Mouse (Mus musculus): Measurements from ENCODE around the gene Gnl2.

The Gnl2 gene

DNA sequence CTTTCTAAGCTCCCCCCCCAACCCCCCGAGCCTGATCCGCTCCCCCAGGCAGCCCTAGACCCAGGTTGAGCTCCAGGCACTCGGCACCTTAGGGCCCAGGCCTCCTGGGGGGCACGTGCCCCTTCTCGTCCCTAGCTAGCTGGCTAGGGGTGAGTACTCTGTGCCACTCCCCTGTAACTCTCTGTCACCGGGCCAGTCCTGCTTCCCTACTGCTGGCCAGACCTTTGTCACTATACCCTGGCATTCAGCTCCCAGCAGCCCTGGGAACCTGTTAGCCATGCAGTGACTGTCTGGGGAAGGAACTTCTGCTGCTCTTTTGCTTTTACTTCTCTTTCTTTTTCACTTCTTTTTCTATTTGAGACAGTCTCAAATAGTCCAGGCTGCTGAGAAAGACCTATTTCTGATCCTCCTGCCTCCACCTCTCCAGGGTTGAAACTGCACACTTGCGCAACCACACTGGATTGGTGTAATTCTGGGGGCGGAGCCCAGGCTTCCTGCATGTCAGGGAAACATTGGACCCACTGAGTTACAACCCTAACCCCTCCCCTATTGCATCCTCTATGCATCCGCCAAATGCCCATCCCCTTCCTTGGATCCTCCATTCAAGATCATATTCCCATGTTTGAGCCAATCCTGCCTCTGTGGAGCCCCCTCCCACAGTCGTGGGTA lies 18.8 kb upstream of the Gnl2 start:
- in situ Hi-C loops (cut with MboI; ENCODE audit: unreplicated experiment in 2 of 2) = no loop called here

- in situ Hi-C loops (cut with MboI; ENCODE audit: unreplicated experiment in 2 of 2) = no loop called here
Measured at GRCm38 (mm10) chr4:124999548-124999947, 16.8 kb upstream of the Gnl2 start.

GRCm38 (mm10) chr4:125002978-125003377 lies 13.4 kb upstream of the Gnl2 start:
- in situ Hi-C loops (cut with MboI; ENCODE audit: unreplicated experiment in 2 of 2) = no loop called here

DNA sequence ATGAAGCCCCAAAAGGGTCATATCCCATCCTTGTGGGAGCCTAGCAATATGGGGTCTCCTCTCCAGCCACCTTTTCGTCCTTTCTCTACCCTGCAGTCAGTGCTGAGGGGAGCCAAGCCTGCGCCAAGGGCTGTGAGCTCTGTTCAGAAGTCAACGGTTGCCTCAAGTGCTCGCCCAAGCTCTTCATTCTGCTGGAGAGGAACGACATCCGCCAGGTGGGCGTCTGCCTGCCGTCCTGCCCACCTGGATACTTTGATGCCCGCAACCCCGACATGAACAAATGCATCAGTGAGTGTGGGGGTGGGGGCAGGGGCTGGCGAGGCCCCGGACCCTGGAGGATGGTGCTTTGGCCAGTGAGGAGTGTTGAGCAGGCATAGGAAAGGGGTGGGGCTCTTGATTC lies 11.5 kb upstream of the Gnl2 start:
- in situ Hi-C loops (cut with MboI; ENCODE audit: unreplicated experiment in 2 of 2) = no loop called here

DNA sequence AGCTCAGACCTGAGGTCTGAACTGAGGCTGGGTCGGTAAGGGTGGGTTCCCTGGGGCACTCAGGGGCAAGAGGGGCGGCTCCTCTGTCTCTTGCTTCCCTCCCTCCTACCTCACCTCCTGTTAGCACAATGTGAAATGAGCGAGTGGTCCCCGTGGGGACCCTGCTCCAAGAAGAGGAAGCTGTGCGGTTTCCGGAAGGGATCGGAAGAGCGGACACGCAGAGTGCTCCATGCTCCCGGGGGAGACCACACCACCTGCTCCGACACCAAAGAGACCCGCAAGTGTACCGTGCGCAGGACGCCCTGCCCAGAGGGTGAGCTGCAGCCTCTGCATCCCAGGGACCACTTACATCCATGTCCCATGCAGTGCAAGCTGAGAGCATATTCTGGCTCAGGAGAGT lies 8.9 kb upstream of the Gnl2 start:
- in situ Hi-C loops (cut with MboI; ENCODE audit: unreplicated experiment in 2 of 2) = no loop called here

- in situ Hi-C loops (cut with MboI; ENCODE audit: unreplicated experiment in 2 of 2) = no loop called here
Measured at GRCm38 (mm10) chr4:125008220-125008619, 8.2 kb upstream of the Gnl2 start.

DNA sequence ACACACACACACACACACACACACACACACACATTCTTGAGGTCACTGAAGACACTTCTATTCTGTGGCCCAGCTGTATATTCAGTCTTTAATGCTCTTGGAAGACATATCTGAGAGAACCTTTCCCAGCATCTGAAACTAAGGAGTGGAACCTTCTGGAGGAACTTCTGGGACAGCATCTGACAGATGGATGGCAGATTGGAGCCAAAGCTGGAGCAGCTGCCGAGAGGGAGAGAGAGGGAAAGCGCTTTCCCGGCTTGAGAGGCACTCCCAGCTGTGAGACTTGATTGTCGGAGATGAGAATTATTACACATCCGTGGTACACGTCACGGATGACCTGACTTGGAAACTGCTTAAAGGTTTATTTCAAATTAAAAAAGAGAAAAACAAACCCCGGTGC lies 7.7 kb upstream of the Gnl2 start:
- in situ Hi-C loops (cut with MboI; ENCODE audit: unreplicated experiment in 2 of 2) = no loop called here

DNA sequence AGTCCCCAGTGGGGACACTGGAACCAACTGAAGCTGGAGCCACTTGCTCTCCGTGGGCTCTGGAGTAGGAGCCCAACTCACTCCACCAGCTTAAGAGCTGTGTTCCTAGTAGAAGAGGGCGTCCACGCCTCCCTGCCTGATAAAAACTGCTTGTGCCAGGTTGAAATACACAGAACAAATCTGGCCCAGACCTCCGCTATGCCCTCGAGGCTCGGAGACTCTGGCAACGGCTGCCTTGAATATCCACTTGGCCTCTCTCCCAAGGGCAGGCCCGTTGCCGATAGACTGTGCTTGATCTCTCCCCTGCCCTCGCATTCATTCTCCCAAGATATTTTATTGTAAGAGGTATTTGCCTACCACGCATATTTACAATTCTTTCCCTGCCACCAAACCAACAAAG lies 1.0 kb downstream of the Gnl2 start:
- in situ Hi-C loops (cut with MboI; ENCODE audit: unreplicated experiment in 2 of 2) = loop anchor here in 1 of 2 experiments (5.0 kb wide), 1 partner anchor 35 kb away; no protein-coding TSS in a partner anchor

- in situ Hi-C loops (cut with MboI; ENCODE audit: unreplicated experiment in 2 of 2) = loop anchor here in 1 of 2 experiments (5.0 kb wide), 1 partner anchor 79 kb away; no protein-coding TSS in a partner anchor
Measured at GRCm38 (mm10) chr4:125020780-125021538, 4.6 kb downstream of the Gnl2 start.

- in situ Hi-C loops (cut with MboI; ENCODE audit: unreplicated experiment in 2 of 2) = no loop called here
Measured at GRCm38 (mm10) chr4:125029891-125030614, 13.7 kb downstream of the Gnl2 start.

- in situ Hi-C loops (cut with MboI; ENCODE audit: unreplicated experiment in 2 of 2) = no loop called here
Measured at GRCm38 (mm10) chr4:125034341-125034740, 18.0 kb downstream of the Gnl2 start.

GRCm38 (mm10) chr4:125044454-125044853 lies 28.1 kb downstream of the Gnl2 start:
- in situ Hi-C loops (cut with MboI; ENCODE audit: unreplicated experiment in 2 of 2) = no loop called here

GRCm38 (mm10) chr4:125055385-125055784 lies 39.0 kb downstream of the Gnl2 start:
- in situ Hi-C loops (cut with MboI; ENCODE audit: unreplicated experiment in 2 of 2) = loop anchor here (5.0 to 25.0 kb wide), 3 partner anchors 113 to 1118 kb away; partner anchors contain the start of genes Fhl3 (in 1 of the 2) and Sf3a3 (in 1 of the 2)

GRCm38 (mm10) chr4:125056476-125056875 lies 40.1 kb downstream of the Gnl2 start:
- in situ Hi-C loops (cut with MboI; ENCODE audit: unreplicated experiment in 2 of 2) = loop anchor here (5.0 to 25.0 kb wide), 3 partner anchors 114 to 1119 kb away; partner anchors contain the start of genes Fhl3 (in 1 of the 2) and Sf3a3 (in 1 of the 2)

GRCm38 (mm10) chr4:125057273-125057672 lies 40.9 kb downstream of the Gnl2 start:
- in situ Hi-C loops (cut with MboI; ENCODE audit: unreplicated experiment in 2 of 2) = loop anchor here (5.0 to 25.0 kb wide), 3 partner anchors 115 to 1120 kb away; partner anchors contain the start of genes Fhl3 (in 1 of the 2) and Sf3a3 (in 1 of the 2)

DNA sequence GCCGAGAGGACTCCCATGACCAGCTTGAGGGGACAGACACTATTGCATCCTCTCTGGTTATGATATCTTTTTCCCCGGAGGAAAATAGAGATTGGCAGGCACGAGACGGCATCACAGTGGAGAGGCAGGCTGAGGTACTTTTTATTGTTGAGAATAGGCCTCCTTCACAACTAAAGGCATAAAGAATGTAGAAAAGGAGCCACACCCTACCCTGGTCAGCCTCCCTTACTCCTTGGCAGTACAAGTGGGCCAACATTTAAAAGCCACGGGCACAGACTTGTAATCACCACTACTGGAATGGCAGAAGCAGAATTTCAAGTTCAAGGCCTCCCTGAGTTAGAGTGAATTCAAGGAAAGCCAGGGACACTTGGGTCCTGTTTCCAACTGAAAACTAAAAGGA lies 41.6 kb downstream of the Gnl2 start:
- in situ Hi-C loops (cut with MboI; ENCODE audit: unreplicated experiment in 2 of 2) = loop anchor here (5.0 to 25.0 kb wide), 3 partner anchors 116 to 1121 kb away; partner anchors contain the start of genes Fhl3 (in 1 of the 2) and Sf3a3 (in 1 of the 2)

GRCm38 (mm10) chr4:125059025-125059424 lies 42.6 kb downstream of the Gnl2 start:
- in situ Hi-C loops (cut with MboI; ENCODE audit: unreplicated experiment in 2 of 2) = loop anchor here (5.0 to 25.0 kb wide), 3 partner anchors 117 to 1122 kb away; partner anchors contain the start of genes Fhl3 (in 1 of the 2) and Sf3a3 (in 1 of the 2)

- in situ Hi-C loops (cut with MboI; ENCODE audit: unreplicated experiment in 2 of 2) = loop anchor here (10.0 to 25.0 kb wide), 3 partner anchors 352 to 1129 kb away; partner anchors contain the start of genes Fhl3 (in 1 of the 2) and Sf3a3 (in 1 of the 2)
Measured at GRCm38 (mm10) chr4:125063829-125064228, 47.4 kb downstream of the Gnl2 start.

GRCm38 (mm10) chr4:125065517-125066307 lies 49.3 kb downstream of the Gnl2 start, which contains the start of gene Dnali1:
Dnali1 (minus strand) TSS chr4:125065703.
- in situ Hi-C loops (cut with MboI; ENCODE audit: unreplicated experiment in 2 of 2) = loop anchor here (10.0 to 25.0 kb wide), 3 partner anchors 353 to 1131 kb away; partner anchors contain the start of genes Fhl3 (in 1 of the 2) and Sf3a3 (in 1 of the 2)

All from v-Abl transformed pro-B cells (cell line).